In genomic region chr14:122176263-122176798, GRCm38 (mm10) we compare ENCODE assay signal across 28 mouse cellular contexts. TPM values are rescaled to one million over a fixed set of nuclear protein-coding genes. Genes with fewer than 3 reads are reported as not detected.
DNase-seq lines count a peak whose midpoint lies in the region; ATAC-seq lines count a peak whose summit lies in the region.
"Had no signal": no experiment of that assay in that cellular context is flagged by ENCODE, and none has a peak within 500 bp of the region (broad histone marks: within the 10 kb centered on the region; RNA-seq: fewer than 3 reads in every experiment).

No protein-coding gene starts in this region.

- no peak overlapping the region for H3K9ac ChIP-seq in midbrain, embryonic 15.5 days
- H3K9ac ChIP-seq in midbrain, embryonic 11.5 days (ENCODE audit: low read length): no peak overlapping the region
- H3K9ac ChIP-seq in midbrain, embryonic 16.5 days (ENCODE audit: low read depth, low read length): no peak overlapping the region
- H3K9ac ChIP-seq: embryonic facial prominence, embryonic 13.5 days; forebrain, embryonic 12.5 days; heart, embryonic 12.5 days; heart, embryonic 15.5 days; hindbrain, embryonic 14.5 days had no signal

- no peak overlapping the region for H3K27ac ChIP-seq in midbrain, embryonic 15.5 days
- no peak overlapping the region for H3K27ac ChIP-seq in midbrain, embryonic 11.5 days (ENCODE audit: low read depth, low read length)
- H3K27ac ChIP-seq in midbrain, embryonic 16.5 days (ENCODE audit: low read length): no peak overlapping the region
- H3K27ac ChIP-seq: embryonic facial prominence, embryonic 10.5 days; embryonic facial prominence, embryonic 13.5 days; forebrain, embryonic 12.5 days; gastrocnemius, adult 2 months; heart, embryonic 15.5 days; hindbrain, embryonic 14.5 days; hindbrain, postnatal 0 days had no signal

- DNase-seq in heart, adult 11 months: peak; percentile 72
- no peak for DNase-seq in heart, postnatal 14 days
- DNase-seq in midbrain, embryonic 11.5 days (ENCODE audit: low spot score, missing footprints): no peak
- no peak for DNase-seq in frontal cortex, postnatal 25 days (ENCODE audit: low spot score in 2 of 2)
- DNase-seq: adrenal gland, postnatal 10 days; adrenal gland, postnatal 36 days; cerebellum, adult 11 months; cerebellum, adult 2 months; cerebellum, postnatal 36 days; embryo, embryonic 11 days; gastrocnemius, adult 2 months; gastrocnemius, postnatal 14 days; heart, adult 18-20 months; heart, postnatal 10 days; heart, postnatal 4 days had no signal

- no peak overlapping the region for H3K4me2 ChIP-seq in midbrain, embryonic 15.5 days
- no peak overlapping the region for H3K4me2 ChIP-seq in midbrain, embryonic 11.5 days
- no peak overlapping the region for H3K4me2 ChIP-seq in midbrain, embryonic 16.5 days (ENCODE audit: low read length)
- H3K4me2 ChIP-seq: embryonic facial prominence, embryonic 13.5 days; forebrain, embryonic 12.5 days; heart, embryonic 12.5 days; heart, embryonic 15.5 days; hindbrain, embryonic 14.5 days had no signal

- ATAC-seq in midbrain, embryonic 15.5 days (replicated peaks): peak; percentile 45
- no peak for ATAC-seq in midbrain, embryonic 11.5 days (ENCODE audit: low FRiP score)
- ATAC-seq in midbrain, embryonic 16.5 days: peak; percentile 52
- ATAC-seq: forebrain, embryonic 16.5 days; hindbrain, postnatal 0 days; inflammation-experienced regulatory T-cells, adult 6 months; Patski had no signal

- H3K4me3 ChIP-seq in midbrain, embryonic 15.5 days: no peak overlapping the region
- H3K4me3 ChIP-seq in midbrain, embryonic 11.5 days (ENCODE audit: low read depth, low read length): no peak overlapping the region
- no peak overlapping the region for H3K4me3 ChIP-seq in midbrain, embryonic 16.5 days (ENCODE audit: low read depth, low read length)
- H3K4me3 ChIP-seq: embryonic facial prominence, embryonic 10.5 days; embryonic facial prominence, embryonic 13.5 days; erythroblast, embryonic 14.5 days; forebrain, embryonic 12.5 days; gastrocnemius, adult 2 months; heart, embryonic 12.5 days; heart, embryonic 15.5 days had no signal

- no peaks in the 10 kb centered on the region for H3K27me3 ChIP-seq in midbrain, embryonic 15.5 days (replicated peaks)
- no peaks in the 10 kb centered on the region for H3K27me3 ChIP-seq in midbrain, embryonic 11.5 days (ENCODE audit: control insufficient read depth, insufficient read depth, low read length)
- no peaks in the 10 kb centered on the region for H3K27me3 ChIP-seq in midbrain, embryonic 16.5 days (ENCODE audit: control insufficient read depth, insufficient read depth, low read depth, low read length)
- H3K27me3 ChIP-seq: embryonic facial prominence, embryonic 13.5 days; heart, embryonic 15.5 days had no signal

- H3K36me3 ChIP-seq in midbrain, embryonic 15.5 days (replicated peaks): no peaks in the 10 kb centered on the region
- no peaks in the 10 kb centered on the region for H3K36me3 ChIP-seq in midbrain, embryonic 11.5 days (ENCODE audit: control insufficient read depth, insufficient read depth, low read length)
- no peaks in the 10 kb centered on the region for H3K36me3 ChIP-seq in midbrain, embryonic 16.5 days (ENCODE audit: control insufficient read depth, insufficient read depth, low read length)
- H3K36me3 ChIP-seq: embryonic facial prominence, embryonic 10.5 days; embryonic facial prominence, embryonic 13.5 days; forebrain, embryonic 12.5 days; heart, embryonic 12.5 days; heart, embryonic 15.5 days had no signal

- H3K4me1 ChIP-seq in midbrain, embryonic 15.5 days: peaks cover 12% of the 10 kb centered on the region; the same call in 1 of the 2 replicates
- no peaks in the 10 kb centered on the region for H3K4me1 ChIP-seq in midbrain, embryonic 11.5 days (ENCODE audit: control insufficient read depth, insufficient read depth, low read length)
- no peaks in the 10 kb centered on the region; the same call in 1 of the 2 replicates for H3K4me1 ChIP-seq in midbrain, embryonic 16.5 days (ENCODE audit: control insufficient read depth, insufficient read depth, low read length)

- H3K9me3 ChIP-seq in midbrain, embryonic 15.5 days: no peaks in the 10 kb centered on the region
- no peaks in the 10 kb centered on the region for H3K9me3 ChIP-seq in midbrain, embryonic 11.5 days (ENCODE audit: control insufficient read depth, low read length)
- H3K9me3 ChIP-seq in midbrain, embryonic 16.5 days (replicated peaks; ENCODE audit: control insufficient read depth, low read length, poor library complexity, severe bottlenecking): no peaks in the 10 kb centered on the region
- H3K9me3 ChIP-seq: embryonic facial prominence, embryonic 10.5 days; embryonic facial prominence, embryonic 13.5 days; forebrain, embryonic 12.5 days; heart, embryonic 12.5 days; heart, embryonic 15.5 days had no signal

- WGBS in midbrain, embryonic 15.5 days: 58% methylated on average over 14 of the region's 14 CpGs
- 82% methylated on average over 14 of the region's 14 CpGs for WGBS in midbrain, embryonic 11.5 days
- WGBS in midbrain, embryonic 16.5 days: 67% methylated on average over 14 of the region's 14 CpGs

- intact Hi-C loops in heart, postnatal 14 days (cut with DNase I): no loop called here

RNA-seq across cellular contexts. Expression of gene Clybl, which starts 5.2 kb away (rescaled TPM):
- 100 to 1,000 TPM; 103 to 116 TPM for total RNA-seq in heart, postnatal 14 days (2021)
- polyA plus RNA-seq in midbrain, embryonic 15.5 days (2015; fragmentation: Nextera tagmentation; extraction: Ambion mirVana): 12.5 and 15.6 TPM in 2 replicates
- 27.6 and 31.5 TPM in 2 replicates for polyA plus RNA-seq in midbrain, embryonic 11.5 days (2014; fragmentation: Nextera tagmentation; extraction: Ambion mirVana)
- 17.2 and 29.7 TPM in 2 replicates for polyA plus RNA-seq in midbrain, embryonic 16.5 days (2015; fragmentation: Nextera tagmentation; extraction: Ambion mirVana)
